Mouse (Mus musculus): Measurements from ENCODE around the gene Gm17359. TPM values are rescaled to one million over a fixed set of nuclear protein-coding genes. Genes with fewer than 3 reads are reported as not detected.

Gene Gm17359
- not detected in 2 replicates for total RNA-seq (2014; rRNA removed; ENCODE audit: low replicate concordance)
- polyA plus RNA-seq (2015; fragmentation: Nextera tagmentation; extraction: Ambion mirVana): not detected in 2 replicates

- no peak within 1 kb of the TSS for H3K4me3 ChIP-seq (ENCODE audit: low read depth, low read length)
- WGBS: 60% methylated on average over 8 of the region's 8 CpGs
- TF ChIP-seq EP300 (IDR thresholded peaks at IDR 0.05; ENCODE audit: low read depth) (no peak), CTCF (IDR thresholded peaks at IDR 0.05; ENCODE audit: low read depth) (no peak)
- H3K9ac ChIP-seq (replicated peaks; ENCODE audit: low read depth, low read length): no peak within 1 kb of the TSS
- no peaks in the 10 kb centered on the region for H3K9me3 ChIP-seq (replicated peaks; ENCODE audit: control insufficient read depth, low read length)
- no peak within 1 kb of the TSS for H3K4me2 ChIP-seq (ENCODE audit: low read depth, low read length)
- H3K36me3 ChIP-seq (replicated peaks; ENCODE audit: control insufficient read depth, insufficient read depth, low read length): no peaks in the 10 kb centered on the region
- ATAC-seq (ENCODE audit: insufficient read depth, low read depth) (no peak), DNase-seq (ENCODE audit: low spot score) (no peak)
- no peaks in the 10 kb centered on the region for H3K4me1 ChIP-seq (ENCODE audit: control insufficient read depth, insufficient read depth)
- H3K27ac ChIP-seq (ENCODE audit: low read depth): no peak within 1 kb of the TSS
- no peaks in the 10 kb centered on the region for H3K27me3 ChIP-seq (ENCODE audit: control insufficient read depth, insufficient read depth, low read length)
Observed at GRCm38 (mm10) chr3:79336044-79336766, at the start of gene Gm17359. TSS of gene Gm17359 (plus strand) at chr3:79336661.

DNA sequence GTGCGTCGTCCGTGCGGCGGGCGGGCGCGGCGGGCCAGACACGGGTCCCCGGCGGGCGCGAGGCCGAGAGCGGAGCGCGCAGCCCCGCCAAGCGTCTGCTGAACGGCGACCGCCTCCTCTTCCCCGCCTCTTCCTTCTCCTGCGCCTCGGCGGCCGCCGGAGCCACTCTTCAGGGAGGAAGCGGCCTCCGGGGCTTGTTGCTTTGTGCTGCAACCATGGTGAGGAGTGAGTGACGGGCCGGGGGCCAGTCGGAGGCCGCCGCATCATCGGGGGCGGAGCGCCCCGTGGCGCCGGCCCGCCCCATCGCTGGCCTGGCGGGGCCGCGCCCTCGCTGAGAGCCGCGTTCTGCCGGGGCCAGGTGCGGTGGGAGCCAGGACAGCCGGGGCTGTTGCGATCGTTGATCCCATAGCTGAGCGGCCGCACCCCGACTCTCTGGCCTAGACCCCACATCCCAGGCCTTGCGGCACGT, 49.3 kb upstream of the Gm17359 start:
- Histone ChIP-seq H3K27ac (ENCODE audit: low read depth) (peak overlapping the region; percentile 98), H3K4me1 (ENCODE audit: control insufficient read depth, insufficient read depth) (peaks cover 39% of the 10 kb centered on the region), H3K4me2 (ENCODE audit: low read depth, low read length) (peak overlapping the region; percentile 88), H3K9me3 (replicated peaks; ENCODE audit: control insufficient read depth, low read length) (no peaks in the 10 kb centered on the region), H3K36me3 (replicated peaks; ENCODE audit: control insufficient read depth, insufficient read depth, low read length) (no peaks in the 10 kb centered on the region), H3K4me3 (ENCODE audit: low read depth, low read length) (peak overlapping the region; percentile 94), H3K9ac (replicated peaks; ENCODE audit: low read depth, low read length) (peak overlapping the region; percentile 93), H3K27me3 (ENCODE audit: control insufficient read depth, insufficient read depth, low read length) (no peaks in the 10 kb centered on the region)
- TF ChIP-seq CTCF (IDR thresholded peaks at IDR 0.05; ENCODE audit: low read depth) (no peak), EP300 (IDR thresholded peaks at IDR 0.05; ENCODE audit: low read depth) (no peak)
- WGBS: under 1% methylated on average over 41 of the region's 60 CpGs
- DNase-seq (ENCODE audit: low spot score) (peak; percentile 95), ATAC-seq (ENCODE audit: insufficient read depth, low read depth) (peak; percentile 97)

DNA sequence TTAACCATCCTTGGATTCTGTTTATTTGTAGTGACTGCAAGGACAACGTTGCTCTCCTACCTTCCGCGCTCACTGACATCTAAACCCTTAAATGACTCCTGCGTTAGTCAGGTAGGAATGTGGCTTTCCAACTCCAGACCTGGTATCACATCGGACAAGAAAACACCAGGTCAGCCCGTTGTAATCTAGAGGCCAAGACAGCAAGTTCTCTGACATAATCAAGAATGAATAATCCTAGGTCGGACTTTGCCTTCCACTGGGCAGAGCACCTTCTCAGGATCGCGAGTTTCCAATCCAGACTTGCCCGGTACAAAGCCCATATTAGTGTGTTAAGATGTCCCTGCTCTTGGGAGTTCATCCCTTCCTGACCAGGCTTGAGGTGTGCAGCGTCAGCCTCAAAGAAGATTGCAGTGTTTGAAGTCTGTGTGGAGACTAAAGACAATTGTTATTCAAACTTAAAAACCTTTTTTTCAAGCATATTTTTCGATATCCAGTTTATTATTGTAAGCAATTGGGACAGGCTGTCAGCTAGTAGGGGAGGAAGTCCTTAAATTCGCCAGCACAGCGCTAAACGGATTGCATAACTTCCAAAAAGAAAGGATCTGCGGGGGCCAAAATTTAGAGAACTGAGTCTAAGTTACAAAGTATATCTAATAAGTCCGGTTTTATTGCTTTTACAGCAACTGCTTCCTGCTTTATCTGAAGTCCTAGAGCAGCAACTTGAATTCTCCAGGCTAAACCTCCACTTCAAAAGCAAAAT, 48.6 kb upstream of the Gm17359 start:
- no peaks in the 10 kb centered on the region for H3K36me3 ChIP-seq (replicated peaks; ENCODE audit: control insufficient read depth, insufficient read depth, low read length)
- no peak for TF ChIP-seq EP300 (IDR thresholded peaks at IDR 0.05; ENCODE audit: low read depth)
- no peak for TF ChIP-seq CTCF (IDR thresholded peaks at IDR 0.05; ENCODE audit: low read depth)
- ATAC-seq (ENCODE audit: insufficient read depth, low read depth) (no peak), DNase-seq (ENCODE audit: low spot score) (peak; percentile 18)
- 19% methylated on average over 17 of the region's 17 CpGs for WGBS
- H3K9me3 ChIP-seq (replicated peaks; ENCODE audit: control insufficient read depth, low read length): no peaks in the 10 kb centered on the region
- peak overlapping the region; percentile 88 for H3K4me2 ChIP-seq (ENCODE audit: low read depth, low read length)
- peak overlapping the region; percentile 93 for H3K9ac ChIP-seq (replicated peaks; ENCODE audit: low read depth, low read length)
- H3K4me3 ChIP-seq (ENCODE audit: low read depth, low read length): peak overlapping the region; percentile 94
- peak overlapping the region; percentile 98; the same call in 1 of the 2 replicates for H3K27ac ChIP-seq (ENCODE audit: low read depth)
- H3K27me3 ChIP-seq (ENCODE audit: control insufficient read depth, insufficient read depth, low read length): no peaks in the 10 kb centered on the region
- peaks cover 32% of the 10 kb centered on the region for H3K4me1 ChIP-seq (ENCODE audit: control insufficient read depth, insufficient read depth)

DNA sequence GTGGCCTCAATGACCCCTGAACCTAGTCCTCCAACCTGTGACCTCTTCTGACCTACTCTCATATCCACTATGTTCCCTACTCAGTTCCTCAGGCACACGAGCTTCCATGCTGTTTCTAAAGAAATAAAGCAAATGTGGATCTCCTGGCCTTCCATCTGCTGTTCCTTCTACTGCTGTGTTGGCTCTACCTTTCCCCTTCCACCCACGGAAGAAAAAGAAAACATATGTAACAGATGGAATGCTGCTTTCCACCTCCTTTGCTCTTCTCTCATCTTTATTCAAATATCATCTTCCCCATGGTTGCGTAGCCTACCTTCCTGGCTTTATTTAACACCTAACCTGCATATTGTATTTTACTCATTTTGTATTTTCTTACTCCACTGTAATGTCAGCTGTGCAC, 47.4 kb upstream of the Gm17359 start:
- H3K27ac ChIP-seq (ENCODE audit: low read depth): no peak overlapping the region
- H3K27me3 ChIP-seq (ENCODE audit: control insufficient read depth, insufficient read depth, low read length): no peaks in the 10 kb centered on the region
- 83% methylated on average over 3 of the region's 3 CpGs for WGBS
- H3K36me3 ChIP-seq (replicated peaks; ENCODE audit: control insufficient read depth, insufficient read depth, low read length): no peaks in the 10 kb centered on the region
- H3K9ac ChIP-seq (replicated peaks; ENCODE audit: low read depth, low read length): no peak overlapping the region
- H3K9me3 ChIP-seq (replicated peaks; ENCODE audit: control insufficient read depth, low read length): no peaks in the 10 kb centered on the region
- no peak overlapping the region for H3K4me2 ChIP-seq (ENCODE audit: low read depth, low read length)
- ATAC-seq (ENCODE audit: insufficient read depth, low read depth) (no peak), DNase-seq (ENCODE audit: low spot score) (no peak)
- no peak for TF ChIP-seq EP300 (IDR thresholded peaks at IDR 0.05; ENCODE audit: low read depth)
- no peak for TF ChIP-seq CTCF (IDR thresholded peaks at IDR 0.05; ENCODE audit: low read depth)
- H3K4me3 ChIP-seq (ENCODE audit: low read depth, low read length): no peak overlapping the region
- peaks cover 21% of the 10 kb centered on the region for H3K4me1 ChIP-seq (ENCODE audit: control insufficient read depth, insufficient read depth)

GRCm38 (mm10) chr3:79293023-79293422, 43.4 kb upstream of the Gm17359 start:
- DNase-seq (ENCODE audit: low spot score) (no peak), ATAC-seq (ENCODE audit: insufficient read depth, low read depth) (no peak)
- Histone ChIP-seq H3K4me1 (ENCODE audit: control insufficient read depth, insufficient read depth) (peaks cover 3% of the 10 kb centered on the region; the same call in 1 of the 2 replicates), H3K9ac (replicated peaks; ENCODE audit: low read depth, low read length) (no peak overlapping the region), H3K9me3 (replicated peaks; ENCODE audit: control insufficient read depth, low read length) (no peaks in the 10 kb centered on the region), H3K36me3 (replicated peaks; ENCODE audit: control insufficient read depth, insufficient read depth, low read length) (no peaks in the 10 kb centered on the region), H3K4me3 (ENCODE audit: low read depth, low read length) (no peak overlapping the region), H3K4me2 (ENCODE audit: low read depth, low read length) (no peak overlapping the region), H3K27ac (ENCODE audit: low read depth) (no peak overlapping the region), H3K27me3 (ENCODE audit: control insufficient read depth, insufficient read depth, low read length) (no peaks in the 10 kb centered on the region)
- TF ChIP-seq CTCF (IDR thresholded peaks at IDR 0.05; ENCODE audit: low read depth): no peak
- no peak for TF ChIP-seq EP300 (IDR thresholded peaks at IDR 0.05; ENCODE audit: low read depth)
- WGBS: 61% methylated on average over 4 of the region's 4 CpGs

All from heart, postnatal 0 days (tissue).